Mouse (Mus musculus): Measurements from ENCODE around the gene Serinc5. TPM values are rescaled to one million over a fixed set of nuclear protein-coding genes. Genes with fewer than 3 reads are reported as not detected.

The Serinc5 gene
- polyA plus RNA-seq, 1 experiment from 2014 or later = 17.3 TPM

DNA sequence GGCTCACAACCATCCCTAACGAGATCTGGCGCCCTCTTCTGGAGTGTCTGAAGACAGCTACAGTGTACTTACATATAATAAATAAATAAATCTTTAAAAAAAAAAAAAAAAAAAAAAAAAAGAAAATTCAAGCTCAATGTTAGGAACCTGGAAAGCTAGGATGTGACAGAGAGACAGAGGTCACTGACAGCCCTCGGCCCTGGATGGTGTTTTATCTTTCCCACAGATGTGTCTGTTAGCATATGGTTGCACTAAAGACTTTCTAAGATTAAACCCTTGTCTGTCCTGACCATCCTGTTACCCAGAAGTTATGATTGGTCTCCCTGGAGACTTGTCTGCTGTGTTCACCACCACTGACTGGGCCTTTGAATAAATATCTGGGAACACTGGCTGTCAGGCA lies 33.3 kb downstream of the Serinc5 start:
- Histone ChIP-seq H3K9me3 (replicated peaks) (no peaks in the 10 kb centered on the region), H3K27ac (replicated peaks) (no peak overlapping the region), H3K36me3 (replicated peaks) (peaks cover 22% of the 10 kb centered on the region), H3K4me2 (no peak overlapping the region), H3K27me3 (no peaks in the 10 kb centered on the region), H3K4me3 (replicated peaks) (no peak overlapping the region), H3K4me1 (replicated peaks) (peaks cover 31% of the 10 kb centered on the region), H3K9ac (no peak overlapping the region)
- ATAC-seq (ENCODE audit: insufficient read depth) = no peak
- 56% methylated on average over 3 of the region's 3 CpGs for WGBS (ENCODE audit: insufficient replicate concordance)

DNA sequence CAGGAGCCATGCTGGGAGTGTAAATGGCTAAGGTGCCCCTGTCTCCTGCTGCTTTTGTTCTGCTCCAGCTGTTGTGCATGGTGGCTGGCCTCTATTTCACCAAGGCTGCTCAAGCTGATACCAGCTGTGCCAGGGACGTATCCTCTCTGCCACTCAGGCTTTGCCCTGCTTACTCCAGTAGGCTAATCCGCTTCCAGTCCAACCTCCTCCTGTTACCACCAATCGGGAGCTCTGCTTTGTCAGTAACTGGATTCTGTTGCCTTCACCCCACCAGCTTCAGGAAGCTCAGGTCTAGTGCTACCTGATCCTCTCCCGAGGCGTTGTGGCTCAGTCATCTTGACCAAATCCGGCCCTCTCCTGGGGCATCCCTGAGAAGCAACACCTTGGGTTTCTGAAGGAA lies 33.9 kb downstream of the Serinc5 start:
- 85% methylated on average over 6 of the region's 6 CpGs for WGBS (ENCODE audit: insufficient replicate concordance)
- H3K9me3 ChIP-seq (replicated peaks) = no peaks in the 10 kb centered on the region
- H3K9ac ChIP-seq = no peak overlapping the region
- H3K4me2 ChIP-seq = no peak overlapping the region
- ATAC-seq (ENCODE audit: insufficient read depth) = no peak
- no peaks in the 10 kb centered on the region for H3K27me3 ChIP-seq
- H3K4me1 ChIP-seq (replicated peaks) = peaks cover 27% of the 10 kb centered on the region
- no peak overlapping the region for H3K27ac ChIP-seq (replicated peaks)
- peaks cover 22% of the 10 kb centered on the region for H3K36me3 ChIP-seq (replicated peaks)
- no peak overlapping the region for H3K4me3 ChIP-seq (replicated peaks)

DNA sequence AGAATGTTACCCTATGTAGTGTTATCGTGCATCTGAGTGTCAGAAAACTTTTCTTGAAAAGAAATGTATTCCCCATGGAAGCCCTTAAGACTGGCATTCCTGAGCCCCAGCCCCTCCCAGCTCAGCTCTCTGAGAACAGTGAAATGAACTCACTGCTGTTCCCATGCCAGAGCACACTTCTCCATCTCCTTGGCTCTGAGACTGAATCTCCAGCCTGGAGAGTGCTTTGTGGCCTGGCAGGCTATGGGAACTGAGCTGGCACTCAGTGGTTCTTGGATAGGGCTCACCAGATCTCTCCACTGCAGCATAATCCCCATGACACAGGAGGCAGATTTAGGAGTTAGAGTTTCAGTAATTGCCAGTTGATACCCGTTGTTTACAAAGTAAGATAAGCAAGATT lies 36.8 kb downstream of the Serinc5 start:
- no peak overlapping the region for H3K4me3 ChIP-seq (replicated peaks)
- 64% methylated on average over 2 of the region's 2 CpGs for WGBS (ENCODE audit: insufficient replicate concordance)
- H3K9me3 ChIP-seq (replicated peaks) = no peaks in the 10 kb centered on the region
- H3K27ac ChIP-seq (replicated peaks) = no peak overlapping the region
- H3K36me3 ChIP-seq (replicated peaks) = peaks cover 26% of the 10 kb centered on the region
- ATAC-seq (ENCODE audit: insufficient read depth) = no peak
- H3K27me3 ChIP-seq = no peaks in the 10 kb centered on the region
- H3K4me1 ChIP-seq (replicated peaks) = peaks cover 31% of the 10 kb centered on the region
- no peak overlapping the region for H3K4me2 ChIP-seq
- H3K9ac ChIP-seq = no peak overlapping the region

- Histone ChIP-seq H3K27ac (replicated peaks) (no peak overlapping the region), H3K4me1 (replicated peaks) (peaks cover 33% of the 10 kb centered on the region), H3K36me3 (replicated peaks) (peaks cover 20% of the 10 kb centered on the region), H3K4me3 (replicated peaks) (no peak overlapping the region), H3K9ac (no peak overlapping the region), H3K4me2 (no peak overlapping the region), H3K9me3 (replicated peaks) (no peaks in the 10 kb centered on the region), H3K27me3 (no peaks in the 10 kb centered on the region)
- 82% methylated on average over 10 of the region's 10 CpGs for WGBS (ENCODE audit: insufficient replicate concordance)
- ATAC-seq (ENCODE audit: insufficient read depth) = no peak
Measured at GRCm38 (mm10) chr13:92649111-92649510, 38.2 kb downstream of the Serinc5 start.

GRCm38 (mm10) chr13:92650956-92651355 lies 40.1 kb downstream of the Serinc5 start:
- H3K9me3 ChIP-seq (replicated peaks) = no peaks in the 10 kb centered on the region
- no peaks in the 10 kb centered on the region for H3K27me3 ChIP-seq
- no peak overlapping the region for H3K9ac ChIP-seq
- H3K4me3 ChIP-seq (replicated peaks) = no peak overlapping the region
- H3K4me1 ChIP-seq (replicated peaks) = peaks cover 33% of the 10 kb centered on the region
- peak; percentile 89 for ATAC-seq (ENCODE audit: insufficient read depth)
- peaks cover 5% of the 10 kb centered on the region; the same call in 1 of the 2 replicates for H3K36me3 ChIP-seq (replicated peaks)
- 54% methylated on average over 2 of the region's 2 CpGs for WGBS (ENCODE audit: insufficient replicate concordance)
- H3K27ac ChIP-seq (replicated peaks) = peak overlapping the region; percentile 79
- H3K4me2 ChIP-seq = no peak overlapping the region

DNA sequence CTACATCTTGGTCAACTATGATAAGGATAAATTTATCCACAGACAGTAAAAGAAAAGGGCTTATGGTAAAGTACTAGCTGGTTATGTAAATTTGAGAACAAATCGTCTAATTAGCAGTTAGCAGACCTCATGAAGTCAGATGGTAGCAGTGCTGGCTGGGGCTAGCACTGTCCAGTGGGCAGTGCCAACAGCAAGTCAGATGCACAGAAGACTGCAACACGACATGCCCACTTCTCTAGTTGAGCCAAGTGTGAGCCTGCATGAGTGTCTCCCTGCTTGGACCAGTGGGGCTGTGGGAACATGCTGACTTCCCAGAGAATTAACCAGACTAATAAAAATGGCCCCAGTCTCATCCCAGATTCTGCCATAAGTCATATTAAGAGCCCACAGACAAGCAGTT lies 41.6 kb downstream of the Serinc5 start:
- Histone ChIP-seq H3K9me3 (replicated peaks) (no peaks in the 10 kb centered on the region), H3K27me3 (no peaks in the 10 kb centered on the region), H3K27ac (replicated peaks) (no peak overlapping the region), H3K4me3 (replicated peaks) (no peak overlapping the region), H3K4me2 (no peak overlapping the region), H3K4me1 (replicated peaks) (peaks cover 33% of the 10 kb centered on the region), H3K36me3 (replicated peaks) (peaks cover 4% of the 10 kb centered on the region; the same call in 1 of the 2 replicates), H3K9ac (no peak overlapping the region)
- 69% methylated on average over 2 of the region's 2 CpGs for WGBS (ENCODE audit: insufficient replicate concordance)
- no peak for ATAC-seq (ENCODE audit: insufficient read depth)

GRCm38 (mm10) chr13:92653283-92653682 lies 42.4 kb downstream of the Serinc5 start:
- H3K9me3 ChIP-seq (replicated peaks) = no peaks in the 10 kb centered on the region
- H3K27me3 ChIP-seq = no peaks in the 10 kb centered on the region
- peaks cover 33% of the 10 kb centered on the region for H3K4me1 ChIP-seq (replicated peaks)
- WGBS (ENCODE audit: insufficient replicate concordance) = 52% methylated on average over 5 of the region's 5 CpGs
- H3K27ac ChIP-seq (replicated peaks) = peak overlapping the region; percentile 54; the same call in 1 of the 2 replicates
- no peak overlapping the region for H3K4me2 ChIP-seq
- no peak overlapping the region for H3K4me3 ChIP-seq (replicated peaks)
- peaks cover 4% of the 10 kb centered on the region; the same call in 1 of the 2 replicates for H3K36me3 ChIP-seq (replicated peaks)
- no peak for ATAC-seq (ENCODE audit: insufficient read depth)
- no peak overlapping the region for H3K9ac ChIP-seq

- H3K27me3 ChIP-seq = no peaks in the 10 kb centered on the region
- H3K9me3 ChIP-seq (replicated peaks) = no peaks in the 10 kb centered on the region
- peaks cover 16% of the 10 kb centered on the region for H3K36me3 ChIP-seq (replicated peaks)
- 78% methylated on average over 4 of the region's 4 CpGs for WGBS (ENCODE audit: insufficient replicate concordance)
- no peak overlapping the region for H3K27ac ChIP-seq (replicated peaks)
- no peak overlapping the region for H3K4me2 ChIP-seq
- H3K9ac ChIP-seq = no peak overlapping the region
- no peak overlapping the region for H3K4me3 ChIP-seq (replicated peaks)
- peaks cover 16% of the 10 kb centered on the region for H3K4me1 ChIP-seq (replicated peaks)
- no peak for ATAC-seq (ENCODE audit: insufficient read depth)
Measured at GRCm38 (mm10) chr13:92656815-92657513, 46.1 kb downstream of the Serinc5 start.

DNA sequence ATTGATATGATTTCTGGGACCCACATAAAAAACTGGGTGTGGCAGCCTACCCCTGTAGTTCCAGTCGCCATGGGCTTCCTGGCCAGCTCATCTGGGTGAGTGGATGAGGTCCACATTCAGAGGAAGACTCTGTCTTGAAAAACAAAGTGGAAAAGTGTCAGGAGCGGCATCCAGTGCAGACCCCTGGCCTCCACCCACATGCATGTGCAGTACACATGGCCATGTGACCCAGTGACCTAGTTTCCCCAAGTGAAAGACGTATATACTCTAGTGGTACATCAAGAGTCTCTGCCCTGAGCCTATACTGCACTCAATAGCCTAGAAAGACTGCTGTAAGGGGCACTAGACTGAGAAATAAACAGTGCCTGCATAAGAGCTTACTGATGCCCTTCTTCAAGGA lies 48.7 kb downstream of the Serinc5 start:
- H3K27ac ChIP-seq (replicated peaks) = no peak overlapping the region
- no peaks in the 10 kb centered on the region for H3K27me3 ChIP-seq
- WGBS (ENCODE audit: insufficient replicate concordance) = 66% methylated on average over 3 of the region's 3 CpGs
- peaks cover 9% of the 10 kb centered on the region for H3K4me1 ChIP-seq (replicated peaks)
- H3K4me3 ChIP-seq (replicated peaks) = no peak overlapping the region
- H3K9me3 ChIP-seq (replicated peaks) = no peaks in the 10 kb centered on the region
- H3K9ac ChIP-seq = no peak overlapping the region
- H3K4me2 ChIP-seq = no peak overlapping the region
- ATAC-seq (ENCODE audit: insufficient read depth) = no peak
- H3K36me3 ChIP-seq (replicated peaks) = peaks cover 39% of the 10 kb centered on the region

DNA sequence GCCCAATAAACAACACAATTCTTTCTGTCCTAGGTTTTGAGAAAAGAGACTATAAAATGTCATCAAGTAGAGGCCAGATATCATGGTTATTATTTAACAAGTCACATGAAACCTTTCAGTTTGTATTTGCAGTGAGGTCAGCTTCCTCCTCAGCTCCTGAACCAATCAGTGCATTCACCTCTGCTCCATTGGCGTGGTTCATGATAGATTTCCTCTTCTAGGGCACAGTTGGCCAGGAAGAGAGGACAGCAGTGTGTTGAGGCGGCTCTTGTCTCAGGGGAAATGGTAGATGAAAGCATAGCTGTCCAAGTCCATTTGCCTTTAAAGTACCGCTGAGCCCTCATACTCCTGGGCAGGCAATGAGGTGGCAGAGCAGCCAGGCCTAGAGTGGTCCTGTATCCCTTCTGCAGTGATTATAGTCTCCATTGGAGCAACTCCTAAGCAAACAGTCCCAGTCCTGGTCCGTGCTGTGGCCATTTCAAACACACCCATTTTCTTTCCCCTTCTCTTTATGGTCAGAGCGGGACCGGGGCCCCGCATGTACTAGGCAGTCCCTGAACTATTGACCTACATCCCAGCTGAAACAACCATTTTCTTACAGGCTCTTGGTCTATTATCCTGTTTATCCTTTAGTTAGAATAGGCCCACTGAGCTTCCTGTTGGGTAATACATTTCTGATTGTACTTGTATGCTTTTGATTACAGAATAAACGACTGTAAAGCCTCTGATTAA lies 51.8 kb downstream of the Serinc5 start:
- peaks cover 46% of the 10 kb centered on the region for H3K36me3 ChIP-seq (replicated peaks)
- no peak overlapping the region for H3K27ac ChIP-seq (replicated peaks)
- no peaks in the 10 kb centered on the region for H3K27me3 ChIP-seq
- H3K9ac ChIP-seq = no peak overlapping the region
- no peak overlapping the region for H3K4me3 ChIP-seq (replicated peaks)
- ATAC-seq (ENCODE audit: insufficient read depth) = 0 out of 2 replicates have a peak, but pooled peaks have one; percentile 35
- H3K4me1 ChIP-seq (replicated peaks) = peaks cover 9% of the 10 kb centered on the region
- no peaks in the 10 kb centered on the region for H3K9me3 ChIP-seq (replicated peaks)
- 80% methylated on average over 8 of the region's 8 CpGs for WGBS (ENCODE audit: insufficient replicate concordance)
- no peak overlapping the region for H3K4me2 ChIP-seq

DNA sequence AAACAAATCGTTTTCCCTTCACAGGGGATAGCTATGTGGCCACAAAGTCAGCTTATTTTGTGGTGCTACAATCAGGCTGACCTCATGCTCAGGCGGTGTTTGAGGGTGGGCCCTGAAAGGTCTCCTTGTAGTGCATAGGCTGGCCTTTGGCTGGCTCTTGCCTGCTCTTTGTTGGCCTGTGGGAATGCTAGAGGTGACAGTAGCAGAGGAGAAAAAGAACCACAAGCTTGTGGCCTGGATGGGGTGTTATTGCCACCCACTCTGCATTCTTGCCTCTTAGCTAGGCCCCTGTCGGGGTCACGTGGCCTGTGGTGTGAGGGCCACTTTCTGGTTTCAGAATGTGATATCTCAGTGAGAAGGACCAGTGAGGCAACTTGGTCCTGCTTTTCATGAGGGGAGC lies 54.1 kb downstream of the Serinc5 start:
- 67% methylated on average over 4 of the region's 4 CpGs for WGBS (ENCODE audit: insufficient replicate concordance)
- no peak for ATAC-seq (ENCODE audit: insufficient read depth)
- Histone ChIP-seq H3K9ac (no peak overlapping the region), H3K27me3 (no peaks in the 10 kb centered on the region), H3K4me3 (replicated peaks) (no peak overlapping the region), H3K27ac (replicated peaks) (no peak overlapping the region), H3K4me2 (no peak overlapping the region), H3K9me3 (replicated peaks) (no peaks in the 10 kb centered on the region), H3K4me1 (replicated peaks) (peaks cover 5% of the 10 kb centered on the region), H3K36me3 (replicated peaks) (peaks cover 46% of the 10 kb centered on the region)

All from liver, embryonic 15.5 days (tissue).